Mouse (Mus musculus): ENCODE measurements around the gene Flnb.

The Flnb gene

GRCm38 (mm10) chr14:7900481-7901049 is 82.8 kb downstream of the Flnb start:
- DNase-seq, result peak; percentile 25 to 51

- DNase-seq, result no peak
Measured at GRCm38 (mm10) chr14:7901484-7902240, 83.9 kb downstream of the Flnb start.

GRCm38 (mm10) chr14:7907058-7907457 is 89.3 kb downstream of the Flnb start:
- no peak for DNase-seq

- no peak for DNase-seq
Measured at GRCm38 (mm10) chr14:7909472-7909871, 91.7 kb downstream of the Flnb start.

- DNase-seq, result no peak
Measured at GRCm38 (mm10) chr14:7913842-7914241, 96.1 kb downstream of the Flnb start.

GRCm38 (mm10) chr14:7914461-7914860 is 96.7 kb downstream of the Flnb start:
- no peak for DNase-seq

- DNase-seq, result no peak
Measured at GRCm38 (mm10) chr14:7918150-7918991, 100.6 kb downstream of the Flnb start.

- no peak for DNase-seq
Measured at GRCm38 (mm10) chr14:7919309-7919708, 101.6 kb downstream of the Flnb start.

GRCm38 (mm10) chr14:7919921-7920320 is 102.2 kb downstream of the Flnb start:
- no peak for DNase-seq

- no peak for DNase-seq
Measured at GRCm38 (mm10) chr14:7921459-7921858, 103.7 kb downstream of the Flnb start.

GRCm38 (mm10) chr14:7923635-7924034 is 105.9 kb downstream of the Flnb start:
- DNase-seq, result no peak

GRCm38 (mm10) chr14:7928362-7928761 is 110.6 kb downstream of the Flnb start:
- DNase-seq, result no peak

GRCm38 (mm10) chr14:7929029-7929428 is 111.3 kb downstream of the Flnb start:
- DNase-seq, result no peak

- no peak for DNase-seq
Measured at GRCm38 (mm10) chr14:7932151-7932550, 114.4 kb downstream of the Flnb start.

GRCm38 (mm10) chr14:7934166-7934565 is 116.4 kb downstream of the Flnb start:
- DNase-seq, result peak in 1 of 2 experiments; percentile 24

GRCm38 (mm10) chr14:7937052-7937630 is 119.4 kb downstream of the Flnb start:
- no peak for DNase-seq

GRCm38 (mm10) chr14:7938809-7939784 is 121.3 kb downstream of the Flnb start:
- peak; percentile 24 to 64 for DNase-seq

- DNase-seq, result no peak
Measured at GRCm38 (mm10) chr14:7941413-7941812, 123.7 kb downstream of the Flnb start.

- peak; percentile 80 to 94 for DNase-seq
Measured at GRCm38 (mm10) chr14:7943101-7943800, 125.5 kb downstream of the Flnb start.

GRCm38 (mm10) chr14:7943801-7944135 is 126.0 kb downstream of the Flnb start:
- DNase-seq, result no peak

- DNase-seq, result peak in 1 of 2 experiments; percentile 29
Measured at GRCm38 (mm10) chr14:7944349-7945039, 126.7 kb downstream of the Flnb start.
